Mouse (Mus musculus): ENCODE data around the gene Bdh1.
"Not testable (repeated sequence)": the region's sequence is repeated elsewhere in the genome, so short reads cannot be mapped to it uniquely, and the experiment has no call there.

The Bdh1 gene

GRCm38 (mm10) chr16:31422000-31422399, at the start of gene Bdh1:
TSS of gene Bdh1 (plus strand) at chr16:31422280.
- DNase-seq (ENCODE audit: extremely low read depth, low read depth): no peak

- DNase-seq (ENCODE audit: extremely low read depth, low read depth): not testable (repeated sequence)
Observed at GRCm38 (mm10) chr16:31372316-31372715, 49.8 kb upstream of the Bdh1 start.

- DNase-seq (ENCODE audit: extremely low read depth, low read depth): not testable (repeated sequence)
Observed at GRCm38 (mm10) chr16:31375877-31376582, 46.0 kb upstream of the Bdh1 start.

GRCm38 (mm10) chr16:31388269-31388668, 33.8 kb upstream of the Bdh1 start:
- not testable (repeated sequence) for DNase-seq (ENCODE audit: extremely low read depth, low read depth)

GRCm38 (mm10) chr16:31399231-31399630, 22.8 kb upstream of the Bdh1 start:
- DNase-seq (ENCODE audit: extremely low read depth, low read depth): no peak

- no peak for DNase-seq (ENCODE audit: extremely low read depth, low read depth)
Observed at GRCm38 (mm10) chr16:31400908-31401692, 21.0 kb upstream of the Bdh1 start.

- DNase-seq (ENCODE audit: extremely low read depth, low read depth): no peak
Observed at GRCm38 (mm10) chr16:31402096-31402495, 20.0 kb upstream of the Bdh1 start.

GRCm38 (mm10) chr16:31403971-31404370, 18.1 kb upstream of the Bdh1 start:
- DNase-seq (ENCODE audit: extremely low read depth, low read depth): no peak

- DNase-seq (ENCODE audit: extremely low read depth, low read depth): peak; percentile 34
Observed at GRCm38 (mm10) chr16:31405040-31405439, 17.0 kb upstream of the Bdh1 start.

- no peak for DNase-seq (ENCODE audit: extremely low read depth, low read depth)
Observed at GRCm38 (mm10) chr16:31407872-31408271, 14.2 kb upstream of the Bdh1 start.

GRCm38 (mm10) chr16:31410969-31411368, 11.1 kb upstream of the Bdh1 start:
- DNase-seq (ENCODE audit: extremely low read depth, low read depth): no peak

GRCm38 (mm10) chr16:31412321-31412720, 9.8 kb upstream of the Bdh1 start:
- no peak for DNase-seq (ENCODE audit: extremely low read depth, low read depth)

- no peak for DNase-seq (ENCODE audit: extremely low read depth, low read depth)
Observed at GRCm38 (mm10) chr16:31413777-31414176, 8.3 kb upstream of the Bdh1 start.

- DNase-seq (ENCODE audit: extremely low read depth, low read depth): no peak
Observed at GRCm38 (mm10) chr16:31415885-31416450, 6.1 kb upstream of the Bdh1 start.

- DNase-seq (ENCODE audit: extremely low read depth, low read depth): no peak
Observed at GRCm38 (mm10) chr16:31418704-31419103, 3.4 kb upstream of the Bdh1 start.

GRCm38 (mm10) chr16:31419457-31419856, 2.6 kb upstream of the Bdh1 start:
- no peak for DNase-seq (ENCODE audit: extremely low read depth, low read depth)

GRCm38 (mm10) chr16:31422722-31423121, 642 bp downstream of the Bdh1 start:
- no peak for DNase-seq (ENCODE audit: extremely low read depth, low read depth)

GRCm38 (mm10) chr16:31423368-31423767, 1.3 kb downstream of the Bdh1 start:
- no peak for DNase-seq (ENCODE audit: extremely low read depth, low read depth)

GRCm38 (mm10) chr16:31424416-31425187, 2.5 kb downstream of the Bdh1 start:
- peak; percentile 57 for DNase-seq (ENCODE audit: extremely low read depth, low read depth)

GRCm38 (mm10) chr16:31425508-31425907, 3.4 kb downstream of the Bdh1 start:
- DNase-seq (ENCODE audit: extremely low read depth, low read depth): peak; percentile 37

- peak; percentile 65 for DNase-seq (ENCODE audit: extremely low read depth, low read depth)
Observed at GRCm38 (mm10) chr16:31426496-31427126, 4.5 kb downstream of the Bdh1 start.
